Mouse (Mus musculus) lung, postnatal 4 days (tissue): ENCODE results near the gene Tbc1d1.

ENCODE experiments used
- DNase-seq, 2 experiments: peaks; one replicate each; pipeline ENCODE4 v3.0.0; 2021

Gene Tbc1d1

DNA sequence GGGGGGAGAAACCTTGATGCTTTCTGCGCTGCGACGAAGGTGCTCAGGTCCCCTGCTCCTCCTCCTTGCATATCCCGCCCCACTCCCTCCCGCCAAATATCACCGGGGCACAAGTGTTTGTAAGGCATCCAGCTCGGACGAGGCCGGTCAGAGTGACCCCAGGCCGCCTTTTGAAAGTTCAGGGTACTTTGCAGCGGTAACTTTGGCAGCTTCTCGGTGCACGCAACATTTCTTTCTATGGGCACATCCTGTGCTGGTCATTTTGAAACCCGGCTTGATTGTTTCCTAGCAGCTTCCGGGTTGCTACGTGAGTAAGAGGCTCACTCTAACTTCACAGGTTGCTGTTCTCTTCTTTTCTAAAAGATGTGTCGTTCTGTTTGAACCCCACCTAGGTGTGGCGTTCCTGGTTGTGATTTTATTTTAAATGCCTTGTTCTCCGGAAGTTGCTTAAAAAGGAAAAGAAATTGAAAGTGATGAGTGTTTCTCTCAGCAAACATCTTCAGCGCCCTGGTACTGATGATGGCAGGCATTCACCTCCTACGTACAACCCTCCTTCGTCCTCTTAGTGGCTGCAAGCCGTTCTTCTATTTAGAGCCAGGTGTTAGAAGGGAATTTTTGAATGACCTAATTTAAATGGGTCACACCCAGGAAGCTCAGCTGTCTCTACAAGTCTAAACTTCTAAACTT, 4.7 kb downstream of the Tbc1d1 start:
- peak in 1 of 2 experiments; percentile 37 for DNase-seq

DNA sequence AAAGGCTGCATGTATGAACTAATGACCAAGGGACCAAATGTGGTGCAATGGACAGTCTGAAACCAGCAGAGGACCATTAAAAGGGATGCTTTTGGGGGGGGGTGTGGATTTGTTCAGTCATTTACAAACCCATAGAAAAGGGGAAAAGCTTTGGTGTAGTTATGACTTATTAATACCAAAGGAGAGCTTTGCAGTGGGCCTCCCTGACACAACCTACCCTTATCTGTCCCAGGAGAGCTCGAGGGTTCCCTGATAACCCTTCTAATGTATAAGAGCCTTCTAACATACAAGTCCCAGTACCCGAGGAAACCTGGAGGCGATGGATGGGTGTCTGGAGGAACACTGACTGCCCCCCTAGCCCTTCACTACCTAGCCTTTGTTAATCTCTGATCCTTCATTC, 5.8 kb downstream of the Tbc1d1 start:
- no peak for DNase-seq

DNA sequence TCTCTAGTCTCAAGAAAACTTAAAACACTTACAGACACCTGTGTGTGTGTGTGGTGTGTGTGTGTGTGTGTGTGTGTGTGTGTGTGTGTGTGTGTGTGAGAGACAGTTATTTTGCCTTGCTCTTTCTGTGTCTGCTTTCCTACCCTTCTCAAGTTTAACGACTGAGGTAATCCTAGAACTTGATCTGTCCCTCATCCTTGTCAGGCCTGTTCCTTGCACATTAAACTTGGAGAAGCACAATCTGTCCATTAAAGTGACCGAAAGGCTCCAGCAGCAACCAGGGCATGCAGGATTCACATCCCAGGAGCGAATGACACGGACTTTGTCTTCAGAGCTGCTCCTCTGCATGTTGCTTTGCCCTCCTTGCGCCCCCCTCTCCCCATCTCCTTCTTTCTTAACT, 6.5 kb downstream of the Tbc1d1 start:
- no peak for DNase-seq

DNA sequence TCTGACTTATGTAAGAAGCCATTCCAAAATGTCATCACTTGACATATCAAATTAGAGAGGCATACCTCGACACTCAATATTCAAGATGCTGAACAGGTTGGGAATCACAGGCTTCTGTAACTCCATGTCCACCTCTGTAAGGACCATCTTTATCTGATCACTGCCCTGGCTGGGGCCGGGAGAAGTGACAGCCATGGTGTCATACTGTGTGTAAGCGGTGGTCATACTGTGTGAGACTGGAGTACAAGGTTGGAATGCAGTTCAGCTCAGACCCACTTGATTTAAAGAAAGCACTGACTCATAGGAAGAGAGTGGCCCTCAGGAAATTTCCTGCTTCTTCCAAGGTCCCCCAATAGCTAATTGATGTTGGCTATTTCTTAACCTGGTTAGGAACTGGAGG, 8.3 kb downstream of the Tbc1d1 start:
- DNase-seq: no peak

DNA sequence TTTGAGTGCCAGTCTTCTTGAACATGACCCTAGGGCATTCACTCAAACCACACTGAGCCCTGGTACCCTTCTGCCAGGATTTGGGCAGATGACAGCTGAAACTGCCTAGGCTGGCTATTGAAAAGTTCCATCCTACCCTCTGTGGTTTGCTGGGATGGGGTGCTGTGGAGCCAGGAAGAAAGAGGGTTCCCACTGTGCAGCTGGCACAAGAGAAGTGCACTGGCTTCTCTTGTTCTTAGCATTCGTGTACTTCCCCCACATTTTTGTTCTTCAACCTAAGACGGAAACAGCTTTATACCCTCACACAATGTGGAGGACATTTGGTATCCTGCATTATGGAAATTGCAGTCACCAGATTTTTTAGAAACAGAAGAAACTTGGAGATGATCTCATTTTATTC, 9.7 kb downstream of the Tbc1d1 start:
- no peak for DNase-seq

DNA sequence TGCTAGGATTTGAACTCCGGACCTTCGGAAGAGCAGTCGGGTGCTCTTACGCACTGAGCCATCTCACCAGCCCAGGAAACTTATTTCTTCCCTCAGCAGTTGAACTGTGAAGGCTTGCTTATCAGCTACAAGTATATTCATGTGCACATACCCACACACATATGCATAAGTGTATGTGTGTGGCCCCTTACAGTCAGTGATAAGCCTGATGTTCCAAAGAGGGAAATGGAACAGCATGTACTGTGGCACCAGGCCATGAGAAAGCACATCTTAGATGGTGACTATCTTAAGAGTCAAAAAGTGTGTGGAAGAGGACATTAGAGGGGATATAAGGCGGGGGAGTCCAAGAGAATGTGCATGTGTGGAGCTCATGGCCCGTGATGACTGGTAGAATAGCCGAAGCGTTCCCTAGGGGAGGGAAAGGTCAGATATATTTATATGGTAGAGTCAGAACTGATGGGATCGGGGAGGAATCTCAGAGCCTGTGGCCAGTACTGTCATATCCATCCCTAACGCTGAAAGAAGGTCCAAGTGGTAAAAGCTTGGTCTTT, 13.0 kb downstream of the Tbc1d1 start:
- DNase-seq: no peak

DNA sequence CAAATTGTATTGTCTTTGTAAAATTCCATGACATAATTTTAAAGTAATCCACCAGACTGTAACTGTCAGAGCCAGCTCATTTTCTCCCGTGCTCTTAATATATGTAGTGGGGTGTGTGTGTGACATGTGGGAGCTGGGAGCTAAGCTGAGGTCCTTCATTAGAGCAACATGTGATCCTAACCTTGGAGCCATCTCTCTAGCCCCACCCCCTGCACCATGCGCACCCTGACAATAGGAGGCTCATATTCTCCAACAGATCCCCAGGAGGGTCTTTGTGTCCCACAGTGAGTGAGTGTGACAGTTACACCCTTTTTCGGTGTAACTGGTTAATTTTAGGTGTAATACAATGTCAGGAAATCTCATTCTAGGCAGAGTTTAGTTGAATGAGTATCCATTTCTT, 16.8 kb downstream of the Tbc1d1 start:
- DNase-seq: no peak

DNA sequence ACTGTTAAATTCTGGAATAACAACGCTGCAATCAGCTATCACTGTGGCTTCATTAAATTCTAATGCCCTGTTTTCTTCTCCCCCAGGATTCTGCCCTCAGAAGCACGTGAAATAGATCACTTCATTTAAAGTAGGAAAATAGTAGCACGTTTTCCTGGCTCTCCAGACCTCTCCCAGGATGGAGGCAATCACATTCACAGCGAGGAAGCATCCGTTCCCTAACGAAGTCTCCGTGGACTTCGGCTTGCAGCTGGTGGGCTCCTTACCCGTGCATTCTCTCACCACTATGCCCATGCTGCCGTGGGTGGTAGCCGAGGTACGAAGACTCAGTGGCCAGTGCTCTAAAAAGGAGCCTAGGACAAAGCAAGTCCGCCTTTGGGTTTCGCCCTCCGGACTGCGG, 17.2 kb downstream of the Tbc1d1 start:
- DNase-seq: no peak

DNA sequence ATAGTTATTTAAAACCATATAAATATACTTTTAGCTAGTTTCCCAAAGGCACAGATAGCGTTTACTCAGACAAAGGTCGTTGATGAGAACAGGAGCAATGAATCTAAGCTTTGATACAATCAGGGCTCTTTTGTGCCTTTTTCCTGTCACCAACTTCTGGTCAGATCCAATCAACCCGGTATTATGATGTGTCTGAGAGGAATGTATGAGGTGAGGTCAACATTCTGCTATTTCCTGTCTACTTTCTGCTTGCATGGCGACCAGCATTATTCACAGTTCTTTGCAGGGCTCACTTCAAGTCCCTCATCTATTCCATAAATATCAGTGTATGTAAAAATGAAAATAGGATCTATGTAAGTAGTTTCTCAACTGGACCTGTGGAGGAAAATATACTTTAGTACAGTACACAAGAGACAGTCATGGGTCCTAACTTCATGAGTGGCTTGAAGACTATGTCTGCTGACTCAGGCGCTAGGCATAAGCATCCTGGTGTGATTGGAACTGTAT, 18.4 kb downstream of the Tbc1d1 start:
- DNase-seq: no peak

DNA sequence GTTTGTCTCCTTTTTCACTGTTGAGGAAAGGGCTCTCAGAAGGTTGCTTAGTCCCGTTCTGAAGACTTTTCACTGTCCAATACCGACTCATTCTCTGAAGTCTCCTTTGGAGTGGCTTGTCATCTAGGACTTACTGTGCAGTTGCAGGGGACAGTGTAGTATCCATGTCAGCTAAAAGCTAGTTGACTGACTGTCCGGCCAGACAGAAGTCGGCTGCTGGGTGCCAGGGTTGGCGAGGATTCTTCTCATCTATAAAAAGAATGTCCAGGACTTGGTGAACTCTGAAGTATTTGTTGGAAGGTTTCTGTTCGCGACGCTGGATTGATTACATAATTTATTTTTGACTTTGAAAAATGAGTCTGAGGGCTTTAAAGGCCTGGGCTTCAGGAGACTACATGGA, 24.4 kb downstream of the Tbc1d1 start:
- no peak for DNase-seq

DNA sequence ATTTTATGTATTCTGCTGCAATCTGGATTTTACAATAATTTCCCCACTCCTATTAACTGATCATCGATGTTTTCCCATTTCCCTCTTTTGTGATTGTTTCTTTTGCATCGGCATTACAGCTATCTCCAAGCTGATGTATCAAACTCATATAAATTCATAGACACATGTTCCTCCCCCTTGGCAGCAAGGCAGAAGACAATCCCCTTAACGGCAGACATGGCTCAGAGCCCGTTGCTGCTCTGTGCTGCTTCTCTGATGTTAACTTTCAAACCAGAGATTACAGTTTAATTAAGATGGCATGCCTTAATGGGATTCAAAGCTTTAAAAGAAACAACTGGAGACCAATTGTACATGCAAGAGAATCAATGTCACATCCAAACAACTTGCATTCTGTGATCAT, 27.6 kb downstream of the Tbc1d1 start:
- no peak for DNase-seq

DNA sequence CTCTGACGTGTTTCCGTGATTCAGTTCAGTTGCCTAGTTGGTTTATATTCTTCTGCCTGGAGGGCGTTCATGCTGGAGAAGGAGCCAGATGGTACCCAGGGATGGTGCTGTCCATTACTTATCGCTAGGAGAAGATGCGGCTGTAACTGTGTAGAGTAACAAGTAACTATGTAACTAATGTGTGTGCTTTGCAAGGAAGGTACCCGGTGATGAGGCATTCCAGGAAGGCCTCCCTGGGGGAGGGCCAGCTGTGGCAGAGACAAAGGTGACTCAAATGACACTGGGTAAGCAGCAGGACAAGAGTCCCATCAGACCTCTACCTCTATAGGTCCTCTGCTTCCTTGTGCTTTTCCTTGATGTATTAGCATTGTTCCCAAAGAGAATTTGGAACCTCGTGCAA, 29.2 kb downstream of the Tbc1d1 start:
- DNase-seq: no peak

DNA sequence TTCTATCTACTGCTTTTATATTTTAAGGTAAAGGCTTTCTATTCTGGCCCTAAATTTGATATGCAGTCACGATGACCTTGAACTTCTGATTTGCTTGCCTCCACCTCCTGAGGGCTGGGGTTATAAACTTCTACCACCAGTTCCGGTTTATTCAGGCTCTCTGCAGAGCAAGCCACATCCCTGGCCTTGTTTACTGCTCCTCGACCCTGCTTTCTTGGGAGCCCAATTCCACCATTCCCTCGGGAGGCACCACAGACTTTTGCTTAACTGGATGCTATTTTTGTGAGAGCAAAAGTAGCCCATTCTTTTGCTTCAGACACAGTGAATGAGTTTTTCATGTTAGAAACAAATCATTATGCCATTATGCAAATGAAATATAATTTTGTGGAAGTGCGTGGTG, 30.5 kb downstream of the Tbc1d1 start:
- no peak for DNase-seq

DNA sequence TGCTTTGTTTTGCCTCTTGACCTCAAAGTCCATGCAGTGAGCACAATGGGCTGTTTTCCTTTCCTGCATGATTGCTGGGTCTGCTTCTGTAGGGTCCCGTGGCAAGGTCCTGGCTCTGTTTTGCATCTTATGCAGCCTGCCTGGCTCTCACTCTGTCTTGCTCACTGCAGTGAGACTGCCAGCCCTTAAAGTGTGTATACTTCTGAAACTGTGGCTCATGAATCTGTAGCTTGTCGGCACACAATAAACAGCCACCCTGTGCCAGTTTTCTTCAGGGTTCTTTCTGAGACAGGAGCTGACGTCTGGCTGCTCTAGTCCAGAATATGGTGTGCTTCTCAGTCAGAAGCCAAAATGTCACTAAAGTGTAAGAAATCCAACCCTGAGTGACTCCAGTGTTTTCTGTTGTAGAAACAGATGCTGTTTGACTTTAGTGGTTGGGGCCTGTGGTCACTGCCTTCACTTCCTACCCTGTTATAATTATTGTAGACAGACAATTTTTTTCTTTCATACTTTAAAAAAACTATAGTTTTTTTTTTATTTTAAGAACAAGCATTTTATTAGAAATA, 32.1 kb downstream of the Tbc1d1 start:
- DNase-seq: no peak

DNA sequence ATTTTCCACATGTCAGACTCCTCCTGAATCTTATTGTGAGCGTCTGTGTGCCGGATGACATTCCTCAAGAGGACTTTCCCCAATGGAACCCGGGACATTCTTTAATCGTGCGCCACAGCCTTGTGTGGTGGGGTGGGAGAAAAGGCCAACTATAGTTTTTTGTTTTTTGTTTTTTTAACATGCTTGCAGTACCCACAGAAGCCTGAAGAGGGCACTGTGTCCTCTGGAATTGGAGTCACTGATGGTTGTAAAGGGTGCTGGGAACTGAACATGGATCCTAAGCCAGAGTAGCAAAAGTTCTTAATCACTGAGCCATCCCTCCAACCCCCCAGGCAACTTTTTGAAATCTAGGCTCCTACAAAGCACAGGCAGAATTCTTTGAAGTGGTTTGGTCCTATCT, 34.8 kb downstream of the Tbc1d1 start:
- DNase-seq: no peak

DNA sequence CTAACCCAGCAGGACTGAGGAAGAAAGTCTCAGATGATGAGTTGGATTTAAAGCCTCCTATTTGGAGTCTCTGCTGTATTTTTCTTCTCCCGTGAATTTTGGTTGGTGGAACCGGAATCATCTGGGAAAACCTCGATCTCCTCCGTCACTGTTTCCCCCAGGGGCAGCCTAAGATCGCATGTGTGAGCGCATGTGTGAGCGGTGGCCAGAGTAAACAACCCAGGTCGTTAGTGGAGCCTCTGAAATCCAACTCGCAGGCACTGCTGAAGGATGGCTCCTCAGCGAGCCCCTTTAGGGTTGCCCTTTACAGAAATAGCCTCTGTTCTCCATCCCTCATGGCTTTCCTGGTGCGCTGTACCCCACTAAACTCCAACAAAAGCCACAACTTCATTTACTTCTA, 37.2 kb downstream of the Tbc1d1 start:
- DNase-seq: no peak

DNA sequence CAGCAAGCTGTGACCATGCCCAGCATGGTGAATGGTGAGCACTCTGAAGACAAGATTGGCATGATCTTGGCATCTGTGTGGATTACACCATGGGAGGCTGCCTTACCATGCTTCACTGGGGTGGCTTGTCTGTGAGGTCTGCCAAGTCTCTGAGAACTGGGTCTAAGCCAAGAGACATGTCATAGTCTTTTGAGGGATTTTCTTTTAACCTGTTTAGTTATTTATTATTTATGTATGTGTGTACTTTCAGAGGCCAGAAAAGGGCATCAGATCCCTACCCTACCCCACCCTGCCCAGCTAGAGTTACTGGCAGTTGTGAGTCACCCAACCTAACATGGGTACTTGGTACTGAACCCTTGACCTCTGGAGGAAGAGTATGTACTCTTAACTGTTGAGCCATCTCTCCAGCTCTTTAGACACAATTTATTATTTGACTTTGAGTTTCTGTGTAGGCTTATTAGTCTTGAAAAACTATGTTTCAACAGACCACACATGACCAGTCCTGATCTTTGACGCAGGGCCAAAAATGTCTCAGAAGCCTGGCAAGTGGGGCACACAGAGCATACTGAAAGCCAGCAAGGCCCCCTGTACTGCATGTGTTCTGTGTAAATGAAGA, 40.3 kb downstream of the Tbc1d1 start:
- no peak for DNase-seq

DNA sequence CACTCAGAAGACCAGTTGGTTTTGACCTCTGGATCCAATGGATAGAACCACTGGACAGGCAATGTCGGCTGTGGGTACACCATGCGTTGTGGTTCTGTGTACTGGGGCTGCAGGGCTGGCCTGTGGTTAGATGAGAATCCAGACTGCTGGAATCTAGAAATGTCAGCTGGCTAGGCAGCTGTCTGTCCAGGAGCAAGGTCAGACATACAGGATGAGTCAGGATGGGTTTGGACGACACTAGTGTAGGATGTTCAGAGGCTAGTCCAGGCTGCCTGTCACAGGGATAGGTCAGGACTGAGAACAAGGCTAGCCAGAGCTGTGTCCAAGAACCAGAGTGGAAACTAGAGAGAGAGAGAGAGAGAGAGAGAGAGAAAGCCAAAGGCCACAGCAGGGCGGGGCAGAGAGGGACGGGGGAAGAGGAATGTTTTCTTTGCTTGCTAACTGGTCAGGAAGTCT, 40.8 kb downstream of the Tbc1d1 start:
- DNase-seq: no peak

DNA sequence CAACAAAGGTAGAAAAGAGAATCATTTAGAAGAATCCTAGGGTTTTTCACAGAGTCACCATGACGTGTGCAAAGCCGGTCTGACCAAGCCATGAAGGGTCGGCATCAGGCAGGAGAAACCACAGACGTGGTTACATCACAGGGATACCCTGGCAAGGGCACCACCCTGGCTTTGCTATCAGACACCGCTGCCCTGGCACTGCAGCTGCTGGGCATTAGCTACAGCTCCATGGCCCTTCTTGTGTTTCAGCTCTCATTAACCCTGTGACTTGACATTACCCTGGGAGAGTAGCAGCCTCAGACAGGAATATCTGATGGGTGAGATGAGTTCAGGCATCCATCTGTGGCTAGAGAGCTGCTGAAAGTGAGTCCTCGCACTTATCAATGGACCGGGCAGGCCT, 42.5 kb downstream of the Tbc1d1 start:
- DNase-seq: no peak

DNA sequence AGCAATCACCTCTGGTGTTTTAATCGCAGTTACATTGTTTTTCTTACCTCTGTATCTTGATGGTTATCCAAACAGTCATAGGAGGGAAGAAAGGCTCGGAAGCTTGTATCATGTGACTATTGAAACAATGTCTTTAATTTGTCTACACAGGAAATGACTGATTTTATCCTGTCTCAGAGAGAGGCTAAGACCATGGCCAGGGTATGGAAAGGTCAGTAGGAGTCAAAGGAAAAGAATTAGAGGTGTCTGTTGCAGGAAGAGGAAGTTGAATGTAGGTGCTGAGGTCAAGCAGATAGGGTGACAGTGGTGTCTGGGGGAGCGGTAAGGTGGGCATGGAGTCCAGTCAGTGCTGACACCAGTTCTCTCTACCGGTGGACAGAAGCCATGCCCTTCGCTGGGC, 45.0 kb downstream of the Tbc1d1 start:
- no peak for DNase-seq

DNA sequence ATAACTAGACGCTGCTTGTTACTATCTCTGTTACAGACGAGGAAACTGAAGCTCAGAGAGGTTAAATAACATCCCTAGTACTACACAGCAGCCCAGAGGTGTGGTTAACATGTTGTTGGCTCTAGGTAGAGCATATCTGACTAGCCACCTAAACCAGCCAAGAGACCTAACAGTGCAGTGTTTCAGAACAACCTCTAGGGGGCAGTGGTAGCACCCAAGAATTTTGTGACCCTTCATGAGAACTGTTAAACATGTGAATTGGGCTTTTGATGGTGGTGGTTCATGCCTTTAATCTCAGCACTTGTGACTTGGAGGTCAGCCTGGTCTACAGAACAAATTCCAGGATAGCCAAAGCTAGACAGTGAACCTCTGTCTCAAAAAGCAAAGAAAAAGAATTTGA, 46.2 kb downstream of the Tbc1d1 start:
- peak in 1 of 2 experiments; percentile 55 for DNase-seq

DNA sequence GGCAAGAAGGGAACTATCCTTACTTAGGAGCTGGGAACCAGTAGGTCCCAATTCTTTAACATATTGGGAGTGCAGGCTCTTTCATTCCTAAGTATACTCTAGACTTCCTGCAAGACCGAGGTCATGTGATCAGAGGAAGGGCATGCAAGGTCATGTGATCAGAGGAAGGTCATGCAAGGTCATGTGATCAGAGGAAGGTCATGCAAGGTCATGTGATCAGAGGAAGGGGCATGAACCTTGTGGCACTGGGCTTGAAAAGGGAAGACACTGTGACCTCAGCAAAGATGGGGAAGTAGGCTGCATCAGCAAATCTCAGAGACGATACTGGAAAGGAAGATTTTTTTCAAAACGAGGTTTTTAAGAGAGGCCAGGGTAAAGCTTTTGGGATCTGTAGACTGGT, 49.5 kb downstream of the Tbc1d1 start:
- no peak for DNase-seq

DNA sequence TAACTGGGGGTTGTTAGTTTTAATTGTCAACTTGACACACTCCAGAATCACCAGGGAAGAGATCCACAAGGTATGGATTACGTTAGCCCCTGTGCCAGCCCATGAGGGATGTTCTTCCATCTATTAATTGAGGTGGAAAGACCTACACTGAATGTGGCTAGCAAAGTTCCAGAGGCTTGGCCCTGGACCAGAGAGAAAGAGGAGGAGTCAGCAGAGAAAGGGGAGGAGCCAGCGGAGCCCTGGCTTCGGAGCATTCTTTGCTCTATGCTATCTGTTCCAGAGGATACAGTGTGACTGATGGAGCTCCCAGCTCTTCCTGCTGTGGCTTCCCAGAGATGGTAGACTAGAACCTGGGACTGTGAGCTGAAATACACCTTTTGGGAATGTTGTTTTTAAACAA, 50.3 kb downstream of the Tbc1d1 start:
- DNase-seq: no peak

DNA sequence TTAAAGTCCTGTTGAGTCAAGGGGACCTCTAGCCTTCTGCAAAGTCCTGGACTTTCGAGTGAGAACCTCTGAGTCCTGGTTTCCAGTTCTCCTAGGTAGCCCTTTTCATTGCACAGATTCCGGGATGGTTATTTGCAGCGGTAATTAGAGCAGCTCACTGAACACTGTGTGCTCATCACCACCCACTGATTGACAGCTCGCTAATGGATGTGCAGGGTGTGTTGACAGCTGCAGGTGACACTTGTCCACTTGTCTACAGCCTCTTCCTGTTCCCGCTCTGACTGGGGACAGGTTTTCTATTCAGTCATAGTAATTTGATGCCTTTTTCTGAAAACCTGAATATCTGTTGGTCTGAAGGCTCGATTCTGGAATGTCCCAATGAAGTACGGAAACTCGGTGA, 50.8 kb downstream of the Tbc1d1 start:
- no peak for DNase-seq
